ENCODE assay signal across 8 mouse cellular contexts in the genomic region with DNA sequence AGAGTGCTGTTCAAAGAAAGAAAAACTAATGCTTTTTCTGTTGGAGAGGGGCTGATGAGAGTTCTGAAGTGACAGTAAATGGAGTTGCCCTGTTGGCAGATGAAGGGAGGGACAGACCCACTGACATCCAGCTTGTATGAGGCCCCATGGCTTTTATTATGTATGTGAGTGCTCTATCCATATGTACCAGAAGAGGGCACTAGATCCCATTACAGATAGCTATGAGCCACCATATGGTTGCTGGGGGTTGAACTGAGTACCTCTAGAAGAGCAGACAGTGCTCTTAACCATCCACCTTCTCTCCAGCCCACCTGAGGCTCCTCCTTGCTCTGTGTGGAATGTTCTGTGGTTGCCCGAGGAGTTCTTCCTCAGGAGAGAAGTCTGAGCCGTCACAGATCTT. TPM values are rescaled to one million over a fixed set of nuclear protein-coding genes. Genes with fewer than 3 reads are reported as not detected.
DNase-seq lines count a peak whose midpoint lies in the region; ATAC-seq lines count a peak whose summit lies in the region.

No protein-coding gene starts in this region.

- H3K27ac ChIP-seq in midbrain, embryonic 13.5 days, result no peak overlapping the region
- H3K27ac ChIP-seq in midbrain, embryonic 16.5 days (ENCODE audit: low read length), result no peak overlapping the region
- no peak overlapping the region for H3K27ac ChIP-seq in embryonic facial prominence, embryonic 11.5 days (replicated peaks; ENCODE audit: low read depth, low read length)
- no peak overlapping the region for H3K27ac ChIP-seq in neural tube, embryonic 15.5 days (replicated peaks)

- H3K36me3 ChIP-seq in midbrain, embryonic 13.5 days, result peaks cover 52% of the 10 kb centered on the region
- H3K36me3 ChIP-seq in midbrain, embryonic 16.5 days (ENCODE audit: control insufficient read depth, insufficient read depth, low read length), result peaks cover 21% of the 10 kb centered on the region
- no peaks in the 10 kb centered on the region; the same call in 1 of the 2 replicates for H3K36me3 ChIP-seq in embryonic facial prominence, embryonic 11.5 days (replicated peaks; ENCODE audit: control insufficient read depth, insufficient read depth, low read depth, low read length)
- H3K36me3 ChIP-seq in neural tube, embryonic 15.5 days, result peaks cover 42% of the 10 kb centered on the region

- H3K9me3 ChIP-seq in midbrain, embryonic 13.5 days, result no peaks in the 10 kb centered on the region
- H3K9me3 ChIP-seq in midbrain, embryonic 16.5 days (replicated peaks; ENCODE audit: control insufficient read depth, low read length, poor library complexity, severe bottlenecking), result no peaks in the 10 kb centered on the region
- no peaks in the 10 kb centered on the region for H3K9me3 ChIP-seq in embryonic facial prominence, embryonic 11.5 days (replicated peaks; ENCODE audit: control insufficient read depth, low read length)
- no peaks in the 10 kb centered on the region for H3K9me3 ChIP-seq in neural tube, embryonic 15.5 days (replicated peaks)

- ATAC-seq in midbrain, embryonic 13.5 days, result peak; percentile 40; the same call in 1 of the 2 replicates
- ATAC-seq in midbrain, embryonic 16.5 days, result no peak
- ATAC-seq in embryonic facial prominence, embryonic 11.5 days (replicated peaks; ENCODE audit: insufficient number of reproducible peaks, low FRiP score, low TSS enrichment, low read depth), result no peak
- no peak for ATAC-seq in neural tube, embryonic 15.5 days (ENCODE audit: low FRiP score)

- 92% methylated on average over 2 of the region's 2 CpGs for WGBS in midbrain, embryonic 13.5 days
- WGBS in midbrain, embryonic 16.5 days, result 78% methylated on average over 2 of the region's 2 CpGs
- 79% methylated on average over 2 of the region's 2 CpGs for WGBS in embryonic facial prominence, embryonic 11.5 days
- 88% methylated on average over 2 of the region's 2 CpGs for WGBS in neural tube, embryonic 15.5 days

- peak; percentile 51 to 66 for DNase-seq in cerebellum, postnatal 10 days
- DNase-seq in cerebellum, adult 9-11 months, result no peak
- DNase-seq in embryonic facial prominence, embryonic 11.5 days (ENCODE audit: low spot score), result peak; percentile 67
- DNase-seq in natural killer cell, adult 2 months (ENCODE audit: low spot score in 2 of 2), result peak; percentile 17 to 30
- no peak for DNase-seq in ovary, postnatal 14 days (ENCODE audit: low spot score)

- no peaks in the 10 kb centered on the region for H3K27me3 ChIP-seq in midbrain, embryonic 13.5 days
- H3K27me3 ChIP-seq in midbrain, embryonic 16.5 days (ENCODE audit: control insufficient read depth, insufficient read depth, low read depth, low read length), result no peaks in the 10 kb centered on the region
- no peaks in the 10 kb centered on the region for H3K27me3 ChIP-seq in embryonic facial prominence, embryonic 11.5 days (ENCODE audit: control insufficient read depth, insufficient read depth, low read length)
- H3K27me3 ChIP-seq in neural tube, embryonic 15.5 days (replicated peaks), result no peaks in the 10 kb centered on the region

- no peak overlapping the region for H3K9ac ChIP-seq in midbrain, embryonic 13.5 days (replicated peaks)
- H3K9ac ChIP-seq in midbrain, embryonic 16.5 days (ENCODE audit: low read depth, low read length), result no peak overlapping the region
- no peak overlapping the region for H3K9ac ChIP-seq in embryonic facial prominence, embryonic 11.5 days (replicated peaks; ENCODE audit: low read length)
- H3K9ac ChIP-seq in neural tube, embryonic 15.5 days (replicated peaks), result no peak overlapping the region

- H3K4me1 ChIP-seq in midbrain, embryonic 13.5 days (replicated peaks), result 0 out of 2 replicates have a peak, but pooled peaks cover under 1% of the 10 kb centered on the region
- H3K4me1 ChIP-seq in midbrain, embryonic 16.5 days (ENCODE audit: control insufficient read depth, insufficient read depth, low read length), result no peaks in the 10 kb centered on the region; the same call in 1 of the 2 replicates
- no peaks in the 10 kb centered on the region for H3K4me1 ChIP-seq in embryonic facial prominence, embryonic 11.5 days (ENCODE audit: control insufficient read depth, insufficient read depth, low read length)
- peaks cover 4% of the 10 kb centered on the region; the same call in 1 of the 2 replicates for H3K4me1 ChIP-seq in neural tube, embryonic 15.5 days

- no peak overlapping the region for H3K4me2 ChIP-seq in midbrain, embryonic 13.5 days (replicated peaks)
- no peak overlapping the region for H3K4me2 ChIP-seq in midbrain, embryonic 16.5 days (ENCODE audit: low read length)
- H3K4me2 ChIP-seq in embryonic facial prominence, embryonic 11.5 days (ENCODE audit: low read depth, low read length), result no peak overlapping the region
- no peak overlapping the region for H3K4me2 ChIP-seq in neural tube, embryonic 15.5 days

- H3K4me3 ChIP-seq in midbrain, embryonic 13.5 days (replicated peaks), result no peak overlapping the region
- H3K4me3 ChIP-seq in midbrain, embryonic 16.5 days (ENCODE audit: low read depth, low read length), result no peak overlapping the region
- H3K4me3 ChIP-seq in embryonic facial prominence, embryonic 11.5 days (ENCODE audit: low read depth, low read length), result no peak overlapping the region
- no peak overlapping the region for H3K4me3 ChIP-seq in neural tube, embryonic 15.5 days (replicated peaks)

RNA-seq across cellular contexts. Expression of a gene that starts 6.3 kb away (rescaled TPM):
- 5.9 and 6.3 TPM in 2 replicates for polyA plus RNA-seq in midbrain, embryonic 13.5 days (2015; fragmentation: Nextera tagmentation; extraction: Ambion mirVana)
- 5.9 and 7.0 TPM in 2 replicates for polyA plus RNA-seq in midbrain, embryonic 16.5 days (2015; fragmentation: Nextera tagmentation; extraction: Ambion mirVana)
- 2.9 and 3.4 TPM in 2 replicates for polyA plus RNA-seq in embryonic facial prominence, embryonic 11.5 days (2014; fragmentation: Nextera tagmentation; extraction: Ambion mirVana)
- 8.1 and 9.2 TPM in 2 replicates for polyA plus RNA-seq in neural tube, embryonic 15.5 days (2015; fragmentation: Nextera tagmentation; extraction: Ambion mirVana)

RNA-seq across cellular contexts. Expression of a gene that starts 6.7 kb away (rescaled TPM):
- polyA plus RNA-seq in midbrain, embryonic 13.5 days (2015; fragmentation: Nextera tagmentation; extraction: Ambion mirVana), result 82.2 and 99.1 TPM in 2 replicates
- 79.3 and 82.1 TPM in 2 replicates for polyA plus RNA-seq in midbrain, embryonic 16.5 days (2015; fragmentation: Nextera tagmentation; extraction: Ambion mirVana)
- 65.3 and 66.5 TPM in 2 replicates for polyA plus RNA-seq in embryonic facial prominence, embryonic 11.5 days (2014; fragmentation: Nextera tagmentation; extraction: Ambion mirVana)
- polyA plus RNA-seq in neural tube, embryonic 15.5 days (2015; fragmentation: Nextera tagmentation; extraction: Ambion mirVana), result 94.0 and 111 TPM in 2 replicates

Comparison
In these comparisons a context has a peak if more than half of its experiments do, and no peak if none do; other contexts are left out.
1. DNase-seq: peak in cerebellum, postnatal 10 days (2 of 2), embryonic facial prominence, embryonic 11.5 days (single experiment) and natural killer cell, adult 2 months (2 of 2); none in cerebellum, adult 9-11 months (single experiment) and ovary, postnatal 14 days (single experiment).